Mouse (Mus musculus): Measurements from ENCODE around the gene Arfgef2.

The Arfgef2 gene

GRCm38 (mm10) chr2:166862505-166862904 lies 57.1 kb downstream of the Arfgef2 start:
- no peak for DNase-seq

GRCm38 (mm10) chr2:166865476-166865875 lies 60.1 kb downstream of the Arfgef2 start:
- DNase-seq: no peak

- DNase-seq: no peak
These were observed 65.0 kb downstream of the Arfgef2 start for GRCm38 (mm10) chr2:166870271-166870865.

GRCm38 (mm10) chr2:166870899-166871298 lies 65.5 kb downstream of the Arfgef2 start:
- DNase-seq: no peak

- no peak for DNase-seq
These were observed 69.4 kb downstream of the Arfgef2 start for GRCm38 (mm10) chr2:166874675-166875280.

- peak; percentile 28 for DNase-seq
These were observed 70.2 kb downstream of the Arfgef2 start for GRCm38 (mm10) chr2:166875561-166875960.

GRCm38 (mm10) chr2:166876331-166876730 lies 70.9 kb downstream of the Arfgef2 start:
- no peak for DNase-seq

GRCm38 (mm10) chr2:166885066-166885465 lies 79.7 kb downstream of the Arfgef2 start:
- DNase-seq: peak; percentile 66

GRCm38 (mm10) chr2:166885619-166886018 lies 80.2 kb downstream of the Arfgef2 start:
- DNase-seq: no peak

GRCm38 (mm10) chr2:166886231-166886630 lies 80.8 kb downstream of the Arfgef2 start:
- DNase-seq: no peak

GRCm38 (mm10) chr2:166887816-166888215 lies 82.4 kb downstream of the Arfgef2 start:
- no peak for DNase-seq

- no peak for DNase-seq
These were observed 86.0 kb downstream of the Arfgef2 start for GRCm38 (mm10) chr2:166891366-166891880.

GRCm38 (mm10) chr2:166892158-166892680 lies 86.8 kb downstream of the Arfgef2 start:
- no peak for DNase-seq

- no peak for DNase-seq
These were observed 87.6 kb downstream of the Arfgef2 start for GRCm38 (mm10) chr2:166893036-166893435.

GRCm38 (mm10) chr2:166896368-166896767 lies 91.0 kb downstream of the Arfgef2 start:
- DNase-seq: no peak

GRCm38 (mm10) chr2:166896974-166897373 lies 91.6 kb downstream of the Arfgef2 start:
- no peak for DNase-seq

- no peak for DNase-seq
These were observed 93.8 kb downstream of the Arfgef2 start for GRCm38 (mm10) chr2:166899161-166899560.

- DNase-seq: no peak
These were observed 94.4 kb downstream of the Arfgef2 start for GRCm38 (mm10) chr2:166899746-166900145.

- DNase-seq: no peak
These were observed 95.6 kb downstream of the Arfgef2 start for GRCm38 (mm10) chr2:166900792-166901505.

- DNase-seq: peak; percentile 36
These were observed 98.4 kb downstream of the Arfgef2 start for GRCm38 (mm10) chr2:166903719-166904282.

- DNase-seq: peak; percentile 98
These were observed 100.5 kb downstream of the Arfgef2 start, which contains the start of gene Cse1l for GRCm38 (mm10) chr2:166905711-166906522. TSS of gene Cse1l (plus strand) at chr2:166906040.

GRCm38 (mm10) chr2:166906523-166907182 lies 101.3 kb downstream of the Arfgef2 start:
- peak; percentile 36 for DNase-seq

All from cerebellum, adult 9-10 months (tissue).